Mouse (Mus musculus) neural tube, embryonic 13.5 days (tissue): Measurements from ENCODE around the gene Serpinb7. TPM values are rescaled to one million over a fixed set of nuclear protein-coding genes. Genes with fewer than 3 reads are reported as not detected.
A peak's percentile ranks its signal among the peaks of the same experiment; 100 is the strongest.

Experiments used
- ATAC-seq: fragments of 200-750 bp; cut with Nextera tagmentation; 2 replicates; pipeline ENCODE4 v1.8.0; 2017; ENCODE audit warnings: low read depth, mild to moderate bottlenecking, moderate TSS enrichment, moderate library complexity
- H3K27ac ChIP-seq: fragments of 300-500 bp; sonication (generic); replicated peaks from 2 replicates; pipeline ENCODE4 v1.5.1; 2015; ENCODE audit warnings: moderate library complexity, mild to moderate bottlenecking, inconsistent platforms
- H3K27me3 ChIP-seq: fragments of 300-500 bp; sonication (generic); 2 replicates; pipeline ENCODE4 v1.6.1; 2015; ENCODE audit warnings: mild to moderate bottlenecking, inconsistent platforms
- H3K36me3 ChIP-seq: fragments of 300-500 bp; sonication (generic); 2 replicates; pipeline ENCODE4 v1.6.1; 2015; ENCODE audit warnings: mild to moderate bottlenecking, inconsistent platforms
- H3K4me1 ChIP-seq: fragments of 300-500 bp; sonication (generic); replicated peaks from 2 replicates; pipeline ENCODE4 v1.6.1; 2015; ENCODE audit warnings: inconsistent platforms
- H3K4me2 ChIP-seq: fragments of 300-500 bp; sonication (generic); 2 replicates; pipeline ENCODE4 v1.6.1; 2015; ENCODE audit warnings: inconsistent platforms, mild to moderate bottlenecking, moderate library complexity
- H3K4me3 ChIP-seq: fragments of 300-500 bp; sonication (generic); 2 replicates; pipeline ENCODE4 v1.5.1; 2015; ENCODE audit warnings: mild to moderate bottlenecking, inconsistent platforms
- H3K9ac ChIP-seq: fragments of 300-500 bp; sonication (generic); 2 replicates; pipeline ENCODE4 v1.6.1; 2015; ENCODE audit warnings: moderate library complexity, mild to moderate bottlenecking, inconsistent platforms
- H3K9me3 ChIP-seq: fragments of 300-500 bp; sonication (generic); 2 replicates; pipeline ENCODE4 v1.6.1; 2016; ENCODE audit warnings: inconsistent platforms
- WGBS: fragments of 180-500 bp; shearing (Covaris S2); methylation state at CpG from one replicate; pipeline ENCODE4 v1.1.7; 2015; 5-methylcytosine and 5-hydroxymethylcytosine counted together
- polyA plus RNA-seq: library from polyadenylated mRNA; unstranded; fragments of >200 nt; fragmentation: Nextera tagmentation; extraction: Ambion mirVana; gene quantifications from 2 replicates; pipeline ENCODE4 v1.2.1, GENCODE M21; 2015

Serpinb7 gene
- polyA plus RNA-seq, 1 experiment from 2014 or later: not detected

DNA sequence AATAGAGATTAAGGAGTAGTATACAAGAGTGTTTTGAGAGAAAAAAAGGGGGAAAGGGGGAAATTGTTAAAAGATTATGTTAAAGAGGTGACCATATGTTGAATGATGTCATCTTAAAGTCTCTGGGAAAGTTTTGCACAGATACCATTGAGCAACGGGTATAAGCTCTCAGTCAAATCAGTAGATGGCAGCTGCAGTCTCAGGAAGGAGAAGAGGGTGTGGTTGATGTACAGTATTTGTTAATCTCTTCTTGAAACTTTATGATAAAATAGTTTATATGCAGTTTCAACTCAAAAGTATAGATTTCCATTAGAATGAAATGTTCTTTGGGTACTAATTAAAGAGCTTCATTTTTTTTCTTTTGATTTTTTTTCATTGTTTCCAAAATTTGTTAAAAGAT is 2.0 kb upstream of the Serpinb7 start:
- 81% methylated on average over 1 of the region's 1 CpGs for WGBS
- H3K27me3 ChIP-seq: no peaks in the 10 kb centered on the region
- no peak overlapping the region for H3K27ac ChIP-seq
- ATAC-seq: no peak
- H3K4me2 ChIP-seq: no peak overlapping the region
- no peaks in the 10 kb centered on the region for H3K36me3 ChIP-seq
- H3K4me3 ChIP-seq: no peak overlapping the region
- no peak overlapping the region for H3K9ac ChIP-seq
- no peaks in the 10 kb centered on the region for H3K9me3 ChIP-seq
- no peaks in the 10 kb centered on the region for H3K4me1 ChIP-seq

DNA sequence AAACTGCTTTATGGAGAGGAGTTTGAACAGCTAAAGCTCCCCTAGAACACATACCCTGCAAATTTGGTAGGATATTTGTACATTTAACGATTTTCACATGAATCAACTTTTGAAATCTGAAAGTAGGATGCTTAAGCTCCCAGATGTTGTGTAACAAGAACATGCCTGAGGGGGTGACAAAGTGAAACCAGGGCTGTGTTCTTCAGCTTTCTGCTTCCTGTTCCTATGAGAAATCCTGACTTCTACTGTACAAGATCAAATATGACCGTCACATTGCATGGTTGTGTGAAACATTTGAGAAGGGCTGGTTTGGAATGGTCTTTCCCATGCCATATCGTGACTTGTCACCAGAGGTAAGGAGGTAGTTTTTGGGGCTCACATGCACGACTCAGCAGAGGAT is 2.6 kb downstream of the Serpinb7 start:
- no peak overlapping the region for H3K4me2 ChIP-seq
- no peak overlapping the region for H3K4me3 ChIP-seq
- H3K9ac ChIP-seq: no peak overlapping the region
- H3K9me3 ChIP-seq: no peaks in the 10 kb centered on the region
- no peak for ATAC-seq
- 82% methylated on average over 4 of the region's 4 CpGs for WGBS
- no peak overlapping the region for H3K27ac ChIP-seq
- H3K27me3 ChIP-seq: no peaks in the 10 kb centered on the region
- no peaks in the 10 kb centered on the region for H3K4me1 ChIP-seq
- H3K36me3 ChIP-seq: no peaks in the 10 kb centered on the region

DNA sequence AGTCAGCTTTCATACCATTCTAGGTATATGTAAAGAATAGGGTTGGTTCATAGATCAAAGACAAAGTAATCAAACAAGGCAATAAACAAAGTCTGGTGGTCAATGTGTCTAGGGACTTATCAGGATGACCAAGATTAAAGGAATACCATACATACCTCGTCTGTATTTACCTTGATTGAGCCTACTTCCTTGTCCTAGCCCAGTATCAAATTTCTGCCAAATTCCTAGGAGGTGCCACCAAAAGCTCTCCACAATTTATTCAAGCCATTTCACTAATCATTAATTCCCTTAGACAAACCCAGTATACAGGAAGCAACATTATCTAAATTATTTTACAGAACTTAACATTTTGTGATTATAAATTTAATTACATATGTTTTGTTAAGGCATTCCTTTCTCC is 15.2 kb downstream of the Serpinb7 start:
- Histone ChIP-seq H3K4me2 (no peak overlapping the region), H3K9ac (no peak overlapping the region), H3K27ac (no peak overlapping the region), H3K4me1 (no peaks in the 10 kb centered on the region), H3K9me3 (no peaks in the 10 kb centered on the region), H3K27me3 (no peaks in the 10 kb centered on the region), H3K4me3 (no peak overlapping the region), H3K36me3 (no peaks in the 10 kb centered on the region)
- ATAC-seq: no peak
- 43% methylated on average over 1 of the region's 1 CpGs for WGBS

DNA sequence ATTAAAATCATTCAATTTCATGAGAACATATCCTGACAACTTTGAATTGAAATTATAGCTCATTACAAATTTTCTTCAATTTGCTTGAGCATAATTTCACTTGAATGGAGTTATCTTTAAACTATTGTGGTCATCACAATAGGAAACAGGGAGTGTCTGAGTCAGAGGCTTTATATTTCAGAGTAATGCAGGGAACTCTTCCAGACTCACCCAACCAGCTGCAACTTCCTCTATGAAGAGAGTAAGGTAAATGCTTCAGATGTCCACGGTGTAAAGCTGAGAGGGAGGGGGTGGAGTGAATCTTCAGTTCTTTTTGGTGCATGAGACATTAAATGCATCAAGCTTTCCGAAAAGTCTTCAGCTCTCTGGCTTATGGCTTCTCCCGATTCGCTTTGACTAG is 23.0 kb downstream of the Serpinb7 start:
- H3K4me1 ChIP-seq: no peaks in the 10 kb centered on the region
- no peaks in the 10 kb centered on the region for H3K9me3 ChIP-seq
- H3K27ac ChIP-seq: no peak overlapping the region
- no peaks in the 10 kb centered on the region for H3K36me3 ChIP-seq
- 78% methylated on average over 4 of the region's 4 CpGs for WGBS
- no peak overlapping the region for H3K4me2 ChIP-seq
- H3K9ac ChIP-seq: no peak overlapping the region
- no peak for ATAC-seq
- no peaks in the 10 kb centered on the region for H3K27me3 ChIP-seq
- H3K4me3 ChIP-seq: no peak overlapping the region

DNA sequence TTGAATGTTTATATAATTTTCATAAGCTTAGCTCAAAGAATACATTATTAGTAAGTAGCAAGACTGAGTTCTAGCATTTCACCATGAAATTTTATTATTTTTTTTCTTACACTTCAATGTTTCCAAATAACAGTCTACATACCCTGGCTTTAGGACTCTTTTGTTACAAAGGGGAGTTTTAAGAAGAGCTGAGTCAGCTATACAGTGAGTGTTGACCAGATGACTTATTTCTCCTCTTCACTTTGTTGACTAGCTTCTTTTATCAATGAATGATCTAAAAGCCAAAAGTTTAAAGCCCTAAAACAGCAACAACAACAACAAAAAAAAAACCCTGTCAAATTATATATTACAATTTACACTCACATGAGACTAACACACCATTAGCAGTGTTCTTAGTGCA is 31.8 kb downstream of the Serpinb7 start:
- H3K4me2 ChIP-seq: no peak overlapping the region
- H3K27me3 ChIP-seq: no peaks in the 10 kb centered on the region
- H3K27ac ChIP-seq: no peak overlapping the region
- H3K9me3 ChIP-seq: no peaks in the 10 kb centered on the region
- H3K36me3 ChIP-seq: no peaks in the 10 kb centered on the region
- H3K9ac ChIP-seq: no peak overlapping the region
- H3K4me1 ChIP-seq: no peaks in the 10 kb centered on the region
- no peak overlapping the region for H3K4me3 ChIP-seq
- no peak for ATAC-seq

DNA sequence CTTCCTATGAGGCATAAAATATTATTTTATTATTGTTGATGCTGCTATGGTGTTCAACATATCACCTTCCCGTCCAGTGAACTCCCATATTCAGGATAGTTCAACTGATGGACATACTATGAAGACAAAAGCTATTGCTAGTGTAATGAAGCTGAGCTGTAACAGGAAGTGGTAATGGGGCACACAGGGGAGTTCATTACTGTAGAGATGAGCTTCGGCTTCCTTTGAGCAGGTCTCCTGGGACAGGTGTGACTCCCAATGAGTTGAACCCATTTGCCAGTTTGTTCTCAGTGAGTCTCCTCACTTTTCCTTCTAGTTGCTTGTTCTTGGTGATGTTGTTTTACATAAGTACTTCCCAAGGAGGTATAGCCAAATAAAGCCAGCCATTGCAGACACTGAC is 36.1 kb downstream of the Serpinb7 start:
- no peak for ATAC-seq
- H3K27me3 ChIP-seq: no peaks in the 10 kb centered on the region

DNA sequence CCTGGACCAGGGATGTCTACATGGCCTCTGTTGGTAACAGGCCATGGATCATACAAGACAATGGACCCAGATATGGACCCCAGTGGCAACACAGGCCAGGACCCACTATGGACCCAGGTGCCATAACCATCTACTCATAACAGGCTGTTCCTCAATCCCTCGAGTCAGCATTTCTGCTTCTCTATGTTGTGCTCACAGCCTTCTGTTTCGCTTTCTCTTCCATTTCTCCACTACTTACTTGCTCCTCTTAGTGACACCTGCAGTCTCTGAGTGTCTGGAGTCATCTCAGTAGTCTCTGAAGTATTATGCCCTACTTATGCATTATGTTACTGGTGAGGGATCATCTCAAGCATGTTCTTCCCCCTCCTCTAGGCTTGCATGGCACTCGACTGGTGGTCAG is 40.0 kb downstream of the Serpinb7 start:
- H3K27ac ChIP-seq: no peak overlapping the region
- WGBS: 90% methylated on average over 3 of the region's 3 CpGs
- H3K27me3 ChIP-seq: no peaks in the 10 kb centered on the region
- H3K4me2 ChIP-seq: no peak overlapping the region
- ATAC-seq: no peak
- H3K4me3 ChIP-seq: no peak overlapping the region
- H3K9me3 ChIP-seq: no peaks in the 10 kb centered on the region
- no peak overlapping the region for H3K9ac ChIP-seq
- no peaks in the 10 kb centered on the region for H3K36me3 ChIP-seq
- no peaks in the 10 kb centered on the region for H3K4me1 ChIP-seq

More for the DNA sequence above, 36.1 kb downstream of the Serpinb7 start:
- H3K27ac ChIP-seq: no peak overlapping the region
- H3K4me2 ChIP-seq: no peak overlapping the region
- no peak overlapping the region for H3K9ac ChIP-seq
- WGBS: 84% methylated on average over 2 of the region's 2 CpGs
- no peaks in the 10 kb centered on the region for H3K36me3 ChIP-seq
- H3K9me3 ChIP-seq: no peaks in the 10 kb centered on the region
- H3K4me3 ChIP-seq: no peak overlapping the region
- H3K4me1 ChIP-seq: no peaks in the 10 kb centered on the region

DNA sequence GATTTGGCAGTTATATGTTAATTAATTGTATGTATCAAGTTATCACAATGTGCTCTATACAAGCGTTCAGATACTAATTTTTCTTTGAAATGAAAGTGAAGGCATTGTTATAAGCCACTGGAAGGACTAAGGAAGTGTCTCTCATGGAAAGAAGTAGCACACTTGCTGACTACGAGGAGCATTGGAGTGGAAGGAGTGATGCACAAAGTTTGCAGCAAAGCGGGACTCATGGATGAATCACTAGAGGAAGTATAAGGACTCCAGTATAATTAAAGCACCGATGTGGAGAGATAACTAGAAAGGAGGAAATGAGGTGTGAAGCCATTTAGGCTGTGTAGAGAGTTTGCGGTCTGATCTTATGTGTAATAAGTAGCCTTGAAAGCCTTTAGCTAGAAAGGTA is 45.9 kb downstream of the Serpinb7 start:
- no peak for ATAC-seq
- Histone ChIP-seq H3K4me2 (no peak overlapping the region), H3K9me3 (no peaks in the 10 kb centered on the region), H3K9ac (no peak overlapping the region), H3K4me1 (no peaks in the 10 kb centered on the region), H3K36me3 (no peaks in the 10 kb centered on the region), H3K27ac (no peak overlapping the region), H3K27me3 (no peaks in the 10 kb centered on the region), H3K4me3 (no peak overlapping the region)
- WGBS: 73% methylated on average over 5 of the region's 5 CpGs

DNA sequence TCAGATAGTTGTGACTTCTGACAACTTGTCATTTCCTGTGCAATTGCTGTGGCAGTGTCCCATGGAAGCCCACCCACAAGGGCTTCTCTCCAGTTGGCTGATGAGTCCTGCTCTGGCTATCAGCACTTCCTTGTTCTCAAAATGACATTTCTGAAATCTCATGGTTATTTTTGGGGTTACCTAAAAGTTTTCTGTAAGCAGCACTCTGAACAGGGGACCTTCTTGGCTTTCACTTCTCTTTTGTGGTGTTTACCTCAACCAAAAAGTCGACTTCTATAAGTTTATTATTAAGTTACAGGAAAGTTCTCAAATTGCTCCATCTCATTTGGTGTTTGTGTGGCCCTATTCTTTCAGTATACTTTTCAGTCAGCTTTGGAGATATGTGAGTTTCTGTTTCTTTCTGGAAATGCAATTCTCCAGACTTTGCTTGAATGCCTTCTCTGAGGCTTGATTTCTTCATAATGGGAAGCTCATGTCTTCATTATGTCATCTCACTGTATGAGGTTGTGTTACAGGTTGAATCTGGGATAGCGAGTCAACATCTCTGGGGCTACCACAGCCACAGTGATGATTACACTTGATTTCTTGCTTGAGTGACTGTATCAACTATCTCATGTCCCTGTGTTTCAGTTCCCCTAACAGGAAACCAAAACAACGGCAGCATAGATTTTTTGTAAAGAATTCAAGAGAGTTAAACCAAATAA is 47.9 kb downstream of the Serpinb7 start:
- no peak overlapping the region for H3K4me2 ChIP-seq

DNA sequence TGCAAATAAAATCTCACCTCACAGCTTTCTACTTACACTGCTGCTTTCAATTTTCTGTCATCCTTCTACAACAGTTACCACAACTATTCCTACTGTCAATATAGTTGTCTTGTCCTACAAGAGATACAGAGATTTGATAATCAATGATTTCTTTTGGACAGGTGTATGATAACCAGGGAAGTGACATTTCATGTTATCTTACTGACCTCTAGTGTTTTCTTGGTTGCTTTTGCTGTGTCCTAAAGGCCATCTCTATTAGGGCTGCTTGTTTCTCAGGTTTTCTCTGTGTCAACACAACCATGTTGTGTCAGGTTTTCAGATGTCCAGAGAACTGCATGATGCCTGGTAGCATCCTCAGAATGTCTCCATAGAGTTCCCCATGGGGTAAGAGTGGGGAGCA is 80.5 kb downstream of the Serpinb7 start:
- no peak overlapping the region for H3K27ac ChIP-seq
- H3K4me2 ChIP-seq: no peak overlapping the region
- no peaks in the 10 kb centered on the region for H3K9me3 ChIP-seq
- H3K4me3 ChIP-seq: no peak overlapping the region
- H3K36me3 ChIP-seq: no peaks in the 10 kb centered on the region
- H3K4me1 ChIP-seq: no peaks in the 10 kb centered on the region
- no peak for ATAC-seq
- H3K27me3 ChIP-seq: no peaks in the 10 kb centered on the region
- H3K9ac ChIP-seq: no peak overlapping the region

More for the DNA sequence above, 47.9 kb downstream of the Serpinb7 start:
- Histone ChIP-seq H3K4me3 (no peak overlapping the region), H3K9ac (no peak overlapping the region), H3K36me3 (no peaks in the 10 kb centered on the region), H3K9me3 (no peaks in the 10 kb centered on the region), H3K4me1 (no peaks in the 10 kb centered on the region), H3K27me3 (no peaks in the 10 kb centered on the region), H3K27ac (no peak overlapping the region)
- no peak for ATAC-seq
- WGBS: 86% methylated on average over 3 of the region's 3 CpGs

DNA sequence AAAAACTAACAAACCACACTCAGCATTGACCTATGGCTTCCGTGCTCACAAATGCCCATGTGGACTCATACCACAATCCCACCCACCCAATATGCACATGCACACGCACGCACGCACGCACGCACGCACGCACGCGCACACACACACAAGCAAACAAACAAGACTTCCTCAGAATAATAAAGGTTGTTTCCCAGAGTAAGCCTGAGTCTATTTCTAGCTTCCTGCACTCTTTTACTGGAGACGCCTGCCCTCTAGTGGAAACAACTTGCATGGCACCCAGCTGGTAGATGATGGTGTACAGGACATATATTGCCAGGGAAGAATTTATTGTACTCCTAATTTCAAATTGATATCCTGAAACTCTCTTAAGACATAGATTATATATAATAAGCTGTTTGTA is 82.0 kb downstream of the Serpinb7 start:
- H3K27ac ChIP-seq: no peak overlapping the region
- no peaks in the 10 kb centered on the region for H3K4me1 ChIP-seq
- no peaks in the 10 kb centered on the region for H3K9me3 ChIP-seq
- no peaks in the 10 kb centered on the region for H3K36me3 ChIP-seq
- no peaks in the 10 kb centered on the region for H3K27me3 ChIP-seq
- peak; percentile 86 for ATAC-seq
- no peak overlapping the region for H3K4me3 ChIP-seq
- peak overlapping the region; percentile 35 for H3K4me2 ChIP-seq
- no peak overlapping the region for H3K9ac ChIP-seq
- WGBS: 29% methylated on average over 11 of the region's 11 CpGs

DNA sequence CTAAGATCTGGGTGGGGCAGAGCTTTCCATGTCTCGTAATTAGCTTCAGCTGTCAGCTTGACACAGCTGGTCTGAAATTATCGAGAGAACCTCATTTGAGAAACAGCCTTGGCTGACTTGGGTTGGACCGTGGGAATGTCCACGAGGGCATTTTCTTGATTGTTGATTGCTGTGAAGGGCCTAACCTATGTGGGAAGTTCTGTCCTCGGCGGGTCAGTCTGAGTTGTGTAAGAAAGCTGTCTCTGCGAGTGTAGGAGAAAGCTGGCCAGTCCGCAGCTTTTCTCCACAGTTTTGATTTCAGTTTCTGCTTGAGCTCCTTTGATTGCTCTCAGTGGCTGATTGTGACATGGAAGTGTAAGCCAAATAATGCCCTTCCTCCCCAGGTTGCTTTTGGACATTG is 90.1 kb downstream of the Serpinb7 start:
- no peak for ATAC-seq
- Histone ChIP-seq H3K27ac (no peak overlapping the region), H3K27me3 (no peaks in the 10 kb centered on the region), H3K4me2 (no peak overlapping the region), H3K36me3 (no peaks in the 10 kb centered on the region), H3K9ac (no peak overlapping the region), H3K4me1 (no peaks in the 10 kb centered on the region), H3K9me3 (no peaks in the 10 kb centered on the region), H3K4me3 (no peak overlapping the region)
- WGBS: 82% methylated on average over 8 of the region's 8 CpGs

DNA sequence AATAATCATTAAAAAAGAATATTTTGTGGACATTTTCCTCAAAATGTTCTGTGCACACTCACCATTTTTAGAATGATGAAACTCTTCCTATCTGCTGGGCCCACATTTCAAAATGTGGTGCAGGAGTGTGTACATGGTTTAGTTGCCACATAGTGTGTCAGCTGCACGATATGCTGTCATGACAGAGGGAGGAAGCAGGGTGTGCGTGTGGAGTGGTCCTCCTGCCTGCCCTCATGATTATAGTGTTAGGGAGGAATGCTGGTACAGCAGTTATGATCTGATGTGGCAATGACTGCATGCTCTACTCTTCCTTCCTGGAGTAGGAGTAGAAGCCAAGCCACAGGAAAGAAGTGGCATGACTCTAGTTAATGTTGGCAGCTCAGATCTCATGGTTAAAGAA is 97.3 kb downstream of the Serpinb7 start:
- Histone ChIP-seq H3K4me3 (no peak overlapping the region), H3K4me2 (no peak overlapping the region), H3K4me1 (no peaks in the 10 kb centered on the region), H3K9ac (no peak overlapping the region), H3K9me3 (no peaks in the 10 kb centered on the region), H3K27me3 (no peaks in the 10 kb centered on the region), H3K36me3 (no peaks in the 10 kb centered on the region), H3K27ac (no peak overlapping the region)
- WGBS: 79% methylated on average over 2 of the region's 2 CpGs
- ATAC-seq: no peak
